Mouse (Mus musculus) large intestine, adult 2 months (tissue): Measurements from ENCODE around the gene Mrpl44. TPM values are rescaled to one million over a fixed set of nuclear protein-coding genes. Genes with fewer than 3 reads are reported as not detected.

ENCODE experiments used
- DNase-seq: peaks from one replicate; pipeline ENCODE4 v3.0.0-alpha.2; 2012; ENCODE audit warnings: low read depth, low spot score
- WGBS: fragments of 180-500 bp; shearing (Covaris S2); methylation state at CpG from one replicate; pipeline ENCODE4 v1.1.7; 2018; 5-methylcytosine and 5-hydroxymethylcytosine counted together
- polyA plus RNA-seq: library from polyadenylated mRNA; depleted of rRNA; stranded (reverse); fragments of >200 nt; gene quantifications from 2 replicates; pipeline ENCODE4 v1.2.3, GENCODE M21; 2012

Mrpl44 gene
- polyA plus RNA-seq, 1 experiment, result 12.1 TPM

GRCm38 (mm10) chr1:79761106-79761916, 14.5 kb upstream of the Mrpl44 start:
- 1% methylated on average over 65 of the region's 65 CpGs for WGBS
- no peak for DNase-seq

GRCm38 (mm10) chr1:79761917-79762271, 13.9 kb upstream of the Mrpl44 start:
- 2% methylated on average over 6 of the region's 6 CpGs for WGBS
- no peak for DNase-seq

- no peak for DNase-seq
- 45% methylated on average over 16 of the region's 16 CpGs for WGBS
Measured at GRCm38 (mm10) chr1:79762282-79763250, 13.3 kb upstream of the Mrpl44 start.

GRCm38 (mm10) chr1:79764031-79764430, 11.8 kb upstream of the Mrpl44 start:
- DNase-seq, result no peak
- WGBS, result 85% methylated on average over 2 of the region's 2 CpGs

GRCm38 (mm10) chr1:79764483-79764882, 11.3 kb upstream of the Mrpl44 start:
- DNase-seq, result no peak
- WGBS, result 62% methylated on average over 1 of the region's 1 CpGs

- WGBS, result 22% methylated on average over 1 of the region's 1 CpGs
Measured at GRCm38 (mm10) chr1:79768231-79768630, 7.6 kb upstream of the Mrpl44 start.

GRCm38 (mm10) chr1:79774164-79774780, 1.5 kb upstream of the Mrpl44 start:
- DNase-seq, result no peak
- 83% methylated on average over 4 of the region's 4 CpGs for WGBS

More at GRCm38 (mm10) chr1:79768231-79768630, 7.6 kb upstream of the Mrpl44 start:
- no peak for DNase-seq

GRCm38 (mm10) chr1:79778011-79778410, 2.2 kb downstream of the Mrpl44 start:
- 85% methylated on average over 11 of the region's 11 CpGs for WGBS
- DNase-seq, result no peak

- WGBS, result 95% methylated on average over 3 of the region's 3 CpGs
- DNase-seq, result no peak
Measured at GRCm38 (mm10) chr1:79782433-79782832, 6.6 kb downstream of the Mrpl44 start.

GRCm38 (mm10) chr1:79786267-79786927, 10.6 kb downstream of the Mrpl44 start:
- DNase-seq, result no peak
- WGBS, result 57% methylated on average over 7 of the region's 7 CpGs

- no peak for DNase-seq
- 90% methylated on average over 3 of the region's 3 CpGs for WGBS
Measured at GRCm38 (mm10) chr1:79797084-79797483, 21.3 kb downstream of the Mrpl44 start.

GRCm38 (mm10) chr1:79802858-79803427, 27.1 kb downstream of the Mrpl44 start:
- no peak for DNase-seq
- WGBS, result 86% methylated on average over 11 of the region's 11 CpGs

GRCm38 (mm10) chr1:79803614-79804013, 27.8 kb downstream of the Mrpl44 start:
- 83% methylated on average over 7 of the region's 7 CpGs for WGBS
- no peak for DNase-seq

GRCm38 (mm10) chr1:79806865-79807264, 31.0 kb downstream of the Mrpl44 start:
- WGBS, result 53% methylated on average over 5 of the region's 5 CpGs
- no peak for DNase-seq

GRCm38 (mm10) chr1:79809447-79809846, 33.6 kb downstream of the Mrpl44 start:
- DNase-seq, result no peak
- 84% methylated on average over 3 of the region's 3 CpGs for WGBS

GRCm38 (mm10) chr1:79815446-79815845, 39.6 kb downstream of the Mrpl44 start:
- no peak for DNase-seq
- WGBS, result 54% methylated on average over 3 of the region's 3 CpGs

GRCm38 (mm10) chr1:79819296-79819879, 43.6 kb downstream of the Mrpl44 start:
- WGBS, result 88% methylated on average over 11 of the region's 11 CpGs
- no peak for DNase-seq

- DNase-seq, result no peak
- WGBS, result 42% methylated on average over 13 of the region's 13 CpGs
Measured at GRCm38 (mm10) chr1:79822806-79823525, 47.1 kb downstream of the Mrpl44 start.
